Mouse (Mus musculus): Measurements from ENCODE around the gene Ces1e. TPM values are rescaled to one million over a fixed set of nuclear protein-coding genes. Genes with fewer than 3 reads are reported as not detected.

The Ces1e gene
- polyA plus RNA-seq, 1 experiment from 2014 or later = 0.26 TPM

Other genes with a start within 250 kb of the Ces1e start
- gene Ces1a, start 181.4 kb downstream of the Ces1e start, polyA plus RNA-seq (2015; fragmentation: Nextera tagmentation; extraction: Ambion mirVana) = 0.15 TPM in 1 of 2 replicates, not detected in the other
- 0.20 TPM in 1 of 2 replicates, not detected in the other for gene Ces1b, start 149.6 kb downstream of the Ces1e start, polyA plus RNA-seq (2015; fragmentation: Nextera tagmentation; extraction: Ambion mirVana)
- gene Ces1c, start 98.3 kb downstream of the Ces1e start, polyA plus RNA-seq (2015; fragmentation: Nextera tagmentation; extraction: Ambion mirVana) = 0.67 TPM in 1 of 2 replicates, not detected in the other
- 89.8 and 109 TPM in 2 replicates for gene Ces1d, start 31.8 kb downstream of the Ces1e start, polyA plus RNA-seq (2015; fragmentation: Nextera tagmentation; extraction: Ambion mirVana)
- 2.5 and 2.6 TPM in 2 replicates for gene Ces1f, start 50.1 kb upstream of the Ces1e start, polyA plus RNA-seq (2015; fragmentation: Nextera tagmentation; extraction: Ambion mirVana)
- gene Ces1g, start 107.7 kb upstream of the Ces1e start, polyA plus RNA-seq (2015; fragmentation: Nextera tagmentation; extraction: Ambion mirVana) = 0.20 TPM in 2 replicates
- gene Ces1h, start 150.1 kb upstream of the Ces1e start, polyA plus RNA-seq (2015; fragmentation: Nextera tagmentation; extraction: Ambion mirVana) = not detected in 2 replicates